Mouse (Mus musculus): ENCODE data around the gene Cct2.

DNA sequence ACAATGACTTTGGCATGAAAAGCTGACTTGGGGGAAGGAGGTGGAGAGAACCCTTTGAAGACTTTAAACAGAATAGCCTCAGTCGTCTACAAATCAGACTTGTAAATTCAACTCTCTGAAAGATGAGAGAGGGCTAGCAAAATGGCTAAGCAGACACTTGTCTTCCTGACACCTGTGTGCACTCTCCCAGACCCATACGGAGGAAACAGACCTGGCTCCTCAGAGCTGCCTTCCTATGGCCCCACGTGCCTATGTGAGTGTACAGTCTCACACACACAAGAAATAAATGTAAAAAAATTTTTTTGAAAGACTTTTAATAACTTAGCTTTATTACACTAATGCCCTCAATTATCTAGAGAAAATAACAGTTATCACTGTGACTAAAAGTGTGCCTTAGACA lies 43.1 kb upstream of the Cct2 start:
- TF ChIP-seq CTCF (IDR thresholded peaks at IDR 0.05; ENCODE audit: extremely low read depth, insufficient read length, insufficient replicate concordance, low read depth, low read length) (no peak), POLR2A (IDR thresholded peaks at IDR 0.05; ENCODE audit: low read depth, low read length) (no peak)
